Mouse (Mus musculus) E14TG2a.4 (cell line): ENCODE data around the gene Schip1.

Experiments
- CTCF ChIP-seq: conservative IDR thresholded peaks from 2 replicates; pipeline ENCODE4 v1.5.1; 2014; ENCODE audit warnings: low read length
- NANOG ChIP-seq: IDR thresholded peaks from 2 replicates; pipeline ENCODE4 v1.6.1; 2014; ENCODE audit warnings: borderline replicate concordance, low read length, mixed read lengths

DNA sequence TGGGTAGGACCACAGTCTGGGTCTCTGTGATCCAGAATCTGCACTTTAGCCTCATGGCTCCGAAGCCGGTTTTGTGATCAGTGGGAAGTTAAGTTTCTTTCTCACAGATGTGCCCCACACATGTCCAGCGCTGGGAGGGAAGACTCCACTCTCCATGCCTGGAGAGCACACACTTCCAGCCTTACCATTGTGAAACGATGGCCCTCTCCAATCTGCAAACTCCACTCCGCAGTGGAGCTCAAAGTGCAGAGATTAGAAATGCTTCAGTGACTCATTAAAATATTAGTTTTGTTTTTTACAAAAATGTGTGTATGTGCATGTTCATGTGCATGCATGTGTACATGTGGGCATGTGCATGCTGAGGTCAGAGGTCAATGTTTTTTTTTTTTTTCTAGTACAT is 454.0 kb downstream of the Schip1 start:
- no peak for TF ChIP-seq CTCF
- no peak for TF ChIP-seq NANOG
